Mouse (Mus musculus) retina, postnatal 1 day (tissue): ENCODE results near the gene Cers3.

ENCODE experiments used
- DNase-seq: peaks from one replicate; pipeline ENCODE4 v3.0.0-alpha.2; 2012

Gene Cers3

GRCm38 (mm10) chr7:66843846-66844245 lies 100.5 kb downstream of the Cers3 start:
- DNase-seq: no peak

GRCm38 (mm10) chr7:66846582-66846981 lies 103.3 kb downstream of the Cers3 start:
- no peak for DNase-seq

- DNase-seq: no peak
These were observed 104.0 kb downstream of the Cers3 start for GRCm38 (mm10) chr7:66847299-66847698.

- no peak for DNase-seq
These were observed 106.0 kb downstream of the Cers3 start for GRCm38 (mm10) chr7:66849316-66849715.

- DNase-seq: peak; percentile 36
These were observed 108.9 kb downstream of the Cers3 start for GRCm38 (mm10) chr7:66852164-66852563.

GRCm38 (mm10) chr7:66857610-66858009 lies 114.3 kb downstream of the Cers3 start:
- DNase-seq: no peak

- peak; percentile 39 for DNase-seq
These were observed 115.2 kb downstream of the Cers3 start for GRCm38 (mm10) chr7:66858247-66859075.

GRCm38 (mm10) chr7:66859220-66859619 lies 115.9 kb downstream of the Cers3 start:
- peak; percentile 69 for DNase-seq

- DNase-seq: no peak
These were observed 123.8 kb downstream of the Cers3 start for GRCm38 (mm10) chr7:66866944-66867718.

- DNase-seq: peak; percentile 54
These were observed 124.6 kb downstream of the Cers3 start for GRCm38 (mm10) chr7:66867719-66868501.

GRCm38 (mm10) chr7:66871520-66871919 lies 128.2 kb downstream of the Cers3 start:
- no peak for DNase-seq

GRCm38 (mm10) chr7:66871940-66872511 lies 128.7 kb downstream of the Cers3 start:
- no peak for DNase-seq

GRCm38 (mm10) chr7:66873235-66873634 lies 129.9 kb downstream of the Cers3 start:
- DNase-seq: no peak
